Mouse (Mus musculus): ENCODE measurements at regions not wholly inside any gene's neighbourhood (a gene's known extent, or its start where the extent isn't known, plus 50 kb on each side); places are given as distances from the start of the nearest gene placed in this dataset.

- DNase-seq, result no peak
Observed at GRCm38 (mm10) chr1:90353325-90353724, 149.5 kb downstream of the Ackr3 start.

GRCm38 (mm10) chr1:90356567-90356966, 152.8 kb downstream of the Ackr3 start:
- DNase-seq, result no peak

GRCm38 (mm10) chr1:90357391-90357790, 153.6 kb downstream of the Ackr3 start:
- no peak for DNase-seq

GRCm38 (mm10) chr1:90358971-90359370, 155.2 kb downstream of the Ackr3 start:
- DNase-seq, result no peak

- no peak for DNase-seq
Observed at GRCm38 (mm10) chr1:90360065-90360464, 156.3 kb downstream of the Ackr3 start.

GRCm38 (mm10) chr1:90364444-90364843, 160.7 kb downstream of the Ackr3 start:
- no peak for DNase-seq

GRCm38 (mm10) chr1:90368581-90368980, 164.8 kb downstream of the Ackr3 start:
- DNase-seq, result no peak

GRCm38 (mm10) chr1:90369287-90369686, 165.5 kb downstream of the Ackr3 start:
- no peak for DNase-seq

GRCm38 (mm10) chr1:90370766-90371165, 167.0 kb downstream of the Ackr3 start:
- DNase-seq, result no peak

- DNase-seq, result no peak
Observed at GRCm38 (mm10) chr1:90373001-90373400, 169.2 kb downstream of the Ackr3 start.

GRCm38 (mm10) chr1:90374517-90374916, 170.7 kb downstream of the Ackr3 start:
- DNase-seq, result no peak

GRCm38 (mm10) chr1:90380034-90380705, 176.4 kb downstream of the Ackr3 start:
- DNase-seq, result no peak

GRCm38 (mm10) chr1:90382941-90383470, 179.2 kb downstream of the Ackr3 start:
- DNase-seq, result peak; percentile 4

- no peak for DNase-seq
Observed at GRCm38 (mm10) chr1:90385024-90385423, 181.2 kb downstream of the Ackr3 start.

GRCm38 (mm10) chr1:90386792-90387191, 183.0 kb downstream of the Ackr3 start:
- DNase-seq, result no peak

GRCm38 (mm10) chr1:90390422-90390821, 186.6 kb downstream of the Ackr3 start:
- DNase-seq, result no peak

GRCm38 (mm10) chr1:90393861-90394260, 190.1 kb downstream of the Ackr3 start:
- no peak for DNase-seq

GRCm38 (mm10) chr1:90395331-90396016, 191.7 kb downstream of the Ackr3 start:
- no peak for DNase-seq

- DNase-seq, result no peak
Observed at GRCm38 (mm10) chr1:90396660-90397059, 192.9 kb downstream of the Ackr3 start.

GRCm38 (mm10) chr1:90397355-90397754, 193.6 kb downstream of the Ackr3 start:
- no peak for DNase-seq

GRCm38 (mm10) chr1:90398396-90398975, 194.7 kb downstream of the Ackr3 start:
- DNase-seq, result no peak

- no peak for DNase-seq
Observed at GRCm38 (mm10) chr1:90403057-90403456, 199.3 kb downstream of the Ackr3 start.

- no peak for DNase-seq
Observed at GRCm38 (mm10) chr1:90404717-90405487, 197.9 kb upstream of the Cops8 start.

Data from cerebellum, postnatal 36 days (tissue).